Mouse (Mus musculus) mesoderm, embryonic 11.5 days (tissue): ENCODE measurements around the gene Phf21a.
"Not testable (repeated sequence)": the region's sequence is repeated elsewhere in the genome, so short reads cannot be mapped to it uniquely, and the experiment has no call there.

Experiments used
- DNase-seq: peaks from one replicate; pipeline ENCODE4 v3.0.0-alpha.2; 2012; ENCODE audit warnings: low read depth, low spot score

Gene Phf21a

GRCm38 (mm10) chr2:92082196-92082595, 10.7 kb upstream of the Phf21a start:
- DNase-seq = no peak

- DNase-seq = no peak
Observed at GRCm38 (mm10) chr2:92085721-92086120, 7.2 kb upstream of the Phf21a start.

- no peak for DNase-seq
Observed at GRCm38 (mm10) chr2:92087065-92087464, 5.9 kb upstream of the Phf21a start.

GRCm38 (mm10) chr2:92089782-92090181, 3.1 kb upstream of the Phf21a start:
- DNase-seq = no peak

- DNase-seq = not testable (repeated sequence)
Observed at GRCm38 (mm10) chr2:92093503-92093902, 586 bp downstream of the Phf21a start.

GRCm38 (mm10) chr2:92094078-92094477, 1.2 kb downstream of the Phf21a start:
- DNase-seq = no peak

GRCm38 (mm10) chr2:92100768-92101167, 7.9 kb downstream of the Phf21a start:
- no peak for DNase-seq

GRCm38 (mm10) chr2:92124523-92124922, 31.6 kb downstream of the Phf21a start:
- DNase-seq = no peak

- no peak for DNase-seq
Observed at GRCm38 (mm10) chr2:92125330-92125729, 32.4 kb downstream of the Phf21a start.

- DNase-seq = no peak
Observed at GRCm38 (mm10) chr2:92130071-92130470, 37.2 kb downstream of the Phf21a start.

- DNase-seq = no peak
Observed at GRCm38 (mm10) chr2:92138736-92139135, 45.8 kb downstream of the Phf21a start.

GRCm38 (mm10) chr2:92139365-92139764, 46.4 kb downstream of the Phf21a start:
- no peak for DNase-seq

- DNase-seq = no peak
Observed at GRCm38 (mm10) chr2:92140383-92140782, 47.5 kb downstream of the Phf21a start.

GRCm38 (mm10) chr2:92141073-92141472, 48.2 kb downstream of the Phf21a start:
- DNase-seq = peak; percentile 23

GRCm38 (mm10) chr2:92143932-92144331, 51.0 kb downstream of the Phf21a start:
- DNase-seq = no peak

- DNase-seq = not testable (repeated sequence)
Observed at GRCm38 (mm10) chr2:92147925-92148750, 55.2 kb downstream of the Phf21a start.

GRCm38 (mm10) chr2:92164291-92164690, 71.4 kb downstream of the Phf21a start:
- DNase-seq = no peak

- DNase-seq = no peak
Observed at GRCm38 (mm10) chr2:92166950-92167349, 74.0 kb downstream of the Phf21a start.

- DNase-seq = no peak
Observed at GRCm38 (mm10) chr2:92171046-92171643, 78.2 kb downstream of the Phf21a start.

- no peak for DNase-seq
Observed at GRCm38 (mm10) chr2:92172300-92172699, 79.4 kb downstream of the Phf21a start.

- DNase-seq = no peak
Observed at GRCm38 (mm10) chr2:92173186-92173585, 80.3 kb downstream of the Phf21a start.

GRCm38 (mm10) chr2:92174265-92174664, 81.3 kb downstream of the Phf21a start:
- no peak for DNase-seq

- DNase-seq = no peak
Observed at GRCm38 (mm10) chr2:92175002-92175401, 82.1 kb downstream of the Phf21a start.
